Mouse (Mus musculus) frontal cortex, adult (tissue): ENCODE measurements at regions not wholly inside any gene's neighbourhood (a gene's known extent, or its start where the extent isn't known, plus 50 kb on each side); places are given as distances from the start of the nearest gene placed in this dataset.

ENCODE experiments used
- ATAC-seq: cut with Nextera tagmentation; 2 replicates; pipeline ENCODE4 v1.9.2; 2017; ENCODE audit warnings: mild to moderate bottlenecking, moderate library complexity, mixed read lengths; ENCODE audit not compliant: low TSS enrichment

GRCm38 (mm10) chr11:79825881-79826280, 136.3 kb downstream of the Utp6 start:
- no peak for ATAC-seq

- ATAC-seq: no peak
These were observed 138.4 kb downstream of the Utp6 start for GRCm38 (mm10) chr11:79823631-79824310.

GRCm38 (mm10) chr11:79821986-79822385, 140.2 kb downstream of the Utp6 start:
- ATAC-seq: no peak

GRCm38 (mm10) chr11:79815156-79815555, 147.0 kb downstream of the Utp6 start:
- ATAC-seq: no peak

GRCm38 (mm10) chr11:79806911-79807466, 155.2 kb downstream of the Utp6 start:
- peak; percentile 78 for ATAC-seq

GRCm38 (mm10) chr11:79806417-79806816, 155.8 kb downstream of the Utp6 start:
- no peak for ATAC-seq

- no peak for ATAC-seq
These were observed 156.2 kb downstream of the Utp6 start for GRCm38 (mm10) chr11:79805981-79806415.

GRCm38 (mm10) chr11:79803971-79804370, 158.2 kb downstream of the Utp6 start:
- ATAC-seq: no peak

- ATAC-seq: no peak
These were observed 159.2 kb downstream of the Utp6 start for GRCm38 (mm10) chr11:79803006-79803405.

GRCm38 (mm10) chr11:79802566-79802965, 159.6 kb downstream of the Utp6 start:
- ATAC-seq: no peak

- no peak for ATAC-seq
These were observed 161.9 kb downstream of the Utp6 start for GRCm38 (mm10) chr11:79800256-79800655.

- no peak for ATAC-seq
These were observed 173.9 kb downstream of the Utp6 start for GRCm38 (mm10) chr11:79788251-79788741.

GRCm38 (mm10) chr11:79787766-79788165, 174.4 kb downstream of the Utp6 start:
- no peak for ATAC-seq

- ATAC-seq: no peak
These were observed 178.1 kb downstream of the Utp6 start for GRCm38 (mm10) chr11:79784071-79784470.

GRCm38 (mm10) chr11:79781966-79782365, 180.2 kb downstream of the Utp6 start:
- no peak for ATAC-seq

GRCm38 (mm10) chr11:79779756-79780155, 182.4 kb downstream of the Utp6 start:
- ATAC-seq: no peak

GRCm38 (mm10) chr11:79778522-79778921, 183.7 kb downstream of the Utp6 start:
- ATAC-seq: no peak

GRCm38 (mm10) chr11:79777988-79778387, 184.2 kb downstream of the Utp6 start:
- ATAC-seq: no peak

- ATAC-seq: no peak
These were observed 185.6 kb downstream of the Rab11fip4 start for GRCm38 (mm10) chr11:79776577-79776976.

GRCm38 (mm10) chr11:79773755-79774154, 182.7 kb downstream of the Rab11fip4 start:
- ATAC-seq: no peak

GRCm38 (mm10) chr11:79771431-79771830, 180.4 kb downstream of the Rab11fip4 start:
- no peak for ATAC-seq

- ATAC-seq: no peak
These were observed 176.1 kb downstream of the Rab11fip4 start for GRCm38 (mm10) chr11:79767111-79767510.

- ATAC-seq: no peak
These were observed 175.0 kb downstream of the Rab11fip4 start for GRCm38 (mm10) chr11:79766036-79766435.
